Mouse (Mus musculus) CH12.LX (cell line): ENCODE data around the gene Eps8. TPM values are rescaled to one million over a fixed set of nuclear protein-coding genes. Genes with fewer than 3 reads are reported as not detected.

ENCODE experiments used
- DNase-seq: peaks from one replicate; pipeline ENCODE4 v3.0.0-alpha.2; 2013; ENCODE audit errors: extremely low read depth
- H3K27ac ChIP-seq: 2 replicates; pipeline ENCODE4 v1.5.1; 2012; ENCODE audit warnings: low read depth, mild to moderate bottlenecking, control low read depth, moderate library complexity; ENCODE audit not compliant: insufficient read depth
- H3K27me3 ChIP-seq: replicated peaks from 2 replicates; pipeline ENCODE3; 2012; ENCODE audit warnings: inconsistent platforms
- H3K36me3 ChIP-seq, 2 experiments: replicated peaks in 1 of 2; 2 replicates each; pipeline versions ENCODE3 to v1.6.1; 2012; ENCODE audit warnings: inconsistent platforms in 1 of 2, low read length in 1 of 2, mild to moderate bottlenecking in 1 of 2, mixed read lengths in 1 of 2, moderate library complexity in 1 of 2; ENCODE audit not compliant: control insufficient read depth in 1 of 2, insufficient read depth in 1 of 2
- H3K4me1 ChIP-seq, 2 experiments: 2 replicates each; pipeline ENCODE4 v1.6.1; 2012; ENCODE audit warnings: inconsistent platforms in 1 of 2, moderate library complexity in 1 of 2; ENCODE audit not compliant: insufficient read depth in 2 of 2, control insufficient read depth in 1 of 2
- H3K4me2 ChIP-seq: 2 replicates; pipeline ENCODE4 v1.6.1; 2012; ENCODE audit warnings: low read depth, mild to moderate bottlenecking, control low read depth; ENCODE audit not compliant: poor library complexity, insufficient read depth, severe bottlenecking
- H3K4me3 ChIP-seq, 3 experiments: fragments of 150-350 bp in 1 of 3; sonication (generic) in 1 of 3; replicated peaks in 1 of 3; 2 replicates each; pipeline versions ENCODE3 to v1.5.1; 2011 to 2012; ENCODE audit warnings: low read depth in 2 of 3, low read length in 2 of 3, mild to moderate bottlenecking in 2 of 3, moderate library complexity in 2 of 3, control low read depth in 1 of 3, improper control_type of control experiment in 1 of 3, inconsistent platforms in 1 of 3, mixed read lengths in 1 of 3; ENCODE audit not compliant: poor library complexity in 1 of 3
- H3K79me2 ChIP-seq: replicated peaks from 2 replicates; pipeline ENCODE4 v1.6.1; 2012; ENCODE audit warnings: mild to moderate bottlenecking, moderate library complexity; ENCODE audit not compliant: control insufficient read depth, poor library complexity, insufficient read depth, severe bottlenecking; ENCODE audit errors: extremely low read depth
- H3K9ac ChIP-seq: 2 replicates; pipeline ENCODE4 v1.6.1; 2012; ENCODE audit warnings: low read depth, mild to moderate bottlenecking, control low read depth, moderate library complexity; ENCODE audit not compliant: insufficient read depth
- H3K9me3 ChIP-seq: replicated peaks from 2 replicates; pipeline ENCODE3; 2012; ENCODE audit warnings: low read length, inconsistent platforms, mixed read lengths
- BHLHE40 ChIP-seq: IDR thresholded peaks from 2 replicates; pipeline ENCODE4 v1.6.1; 2011; ENCODE audit warnings: mild to moderate bottlenecking, low read depth, low read length, improper control_type of control experiment
- CHD1 ChIP-seq: IDR thresholded peaks from 2 replicates; pipeline ENCODE4 v1.6.1; 2012; ENCODE audit warnings: low read depth, low read length, improper control_type of control experiment, inconsistent platforms
- CHD2 ChIP-seq: IDR thresholded peaks from 2 replicates; pipeline ENCODE4 v1.6.1; 2011; ENCODE audit warnings: low read length, improper control_type of control experiment
- E2F4 ChIP-seq: IDR thresholded peaks from 2 replicates; pipeline ENCODE4 v1.6.1; 2011; ENCODE audit warnings: low read depth, low read length, improper control_type of control experiment; ENCODE audit not compliant: insufficient replicate concordance
- ETS1 ChIP-seq: conservative IDR thresholded peaks from 2 replicates; pipeline ENCODE4 v1.6.1; 2012; ENCODE audit warnings: low read depth, mild to moderate bottlenecking, inconsistent platforms, low read length, improper control_type of control experiment, moderate library complexity
- GABPA ChIP-seq: IDR thresholded peaks from 2 replicates; pipeline ENCODE4 v1.6.1; 2012; ENCODE audit warnings: low read depth, low read length, improper control_type of control experiment, inconsistent platforms; ENCODE audit not compliant: insufficient replicate concordance
- HCFC1 ChIP-seq: IDR thresholded peaks from 2 replicates; pipeline ENCODE4 v1.6.1; 2012; ENCODE audit warnings: low read depth, mild to moderate bottlenecking, inconsistent platforms, low read length, improper control_type of control experiment
- IRF4 ChIP-seq: IDR thresholded peaks from 2 replicates; pipeline ENCODE4 v1.6.1; 2014; ENCODE audit warnings: low read depth, mild to moderate bottlenecking, inconsistent platforms, low read length, improper control_type of control experiment
- JUN ChIP-seq: IDR thresholded peaks from 2 replicates; pipeline ENCODE4 v1.6.1; 2011; ENCODE audit warnings: low read depth, mild to moderate bottlenecking, low read length, improper control_type of control experiment, moderate library complexity; ENCODE audit not compliant: insufficient read depth
- MAFK ChIP-seq: IDR thresholded peaks from 2 replicates; pipeline ENCODE4 v1.6.1; 2011; ENCODE audit warnings: low read length, improper control_type of control experiment; ENCODE audit not compliant: insufficient replicate concordance
- MEF2A ChIP-seq: IDR thresholded peaks from 2 replicates; pipeline ENCODE4 v1.6.1; 2014; ENCODE audit warnings: low read depth, mild to moderate bottlenecking, inconsistent platforms, low read length, improper control_type of control experiment, borderline replicate concordance
- RAD21 ChIP-seq: IDR thresholded peaks from 2 replicates; pipeline ENCODE4 v1.6.1; 2011; ENCODE audit warnings: low read depth, mild to moderate bottlenecking, low read length, improper control_type of control experiment, moderate library complexity
- RCOR1 ChIP-seq: conservative IDR thresholded peaks from 2 replicates; pipeline ENCODE4 v1.6.1; 2012; ENCODE audit warnings: low read depth, mild to moderate bottlenecking, inconsistent platforms, low read length, improper control_type of control experiment
- SIN3A ChIP-seq: IDR thresholded peaks from 2 replicates; pipeline ENCODE4 v1.6.1; 2012; ENCODE audit warnings: low read length, improper control_type of control experiment, inconsistent platforms
- SMC3 ChIP-seq: IDR thresholded peaks from 2 replicates; pipeline ENCODE4 v1.6.1; 2011; ENCODE audit warnings: low read depth, low read length, improper control_type of control experiment
- TBP ChIP-seq: conservative IDR thresholded peaks from 2 replicates; pipeline ENCODE4 v1.6.1; 2011; ENCODE audit warnings: low read depth, low read length, improper control_type of control experiment
- USF1 ChIP-seq: IDR thresholded peaks from 2 replicates; pipeline ENCODE4 v1.6.1; 2014; ENCODE audit warnings: low read depth, mild to moderate bottlenecking, inconsistent platforms, low read length, improper control_type of control experiment
- ZC3H11A ChIP-seq: IDR thresholded peaks from 2 replicates; pipeline ENCODE4 v1.6.1; 2012; ENCODE audit warnings: low read depth, mild to moderate bottlenecking, inconsistent platforms, low read length, improper control_type of control experiment
- ZKSCAN1 ChIP-seq: IDR thresholded peaks from 2 replicates; pipeline ENCODE4 v1.6.1; 2012; ENCODE audit warnings: low read depth, inconsistent platforms, low read length, improper control_type of control experiment, borderline replicate concordance
- ZMIZ1 ChIP-seq: IDR thresholded peaks from 2 replicates; pipeline ENCODE4 v1.6.1; 2012; ENCODE audit warnings: low read depth, mild to moderate bottlenecking, inconsistent platforms, low read length, improper control_type of control experiment
- dilution Hi-C: fragments of 300-500 bp; cut with MboI; formaldehyde crosslinking; loops from 2 replicates; pipeline ENCODE4 v1.14.3; 2020; ENCODE audit warnings: low sequenced_read_pairs; ENCODE audit not compliant: extremely low pct_unique_long_range_greater_than_20kb, extremely low pct_ligation_motif_present
- in situ Hi-C: fragments of 300-500 bp; cut with MboI; formaldehyde crosslinking; loops from 3 replicates; pipeline ENCODE4 v1.14.3; 2019; ENCODE audit warnings: low sequenced_read_pairs, low pct_ligation_motif_present, low pct_unique_long_range_greater_than_20kb, mixed read lengths
- polyA plus RNA-seq: library from polyadenylated mRNA; unstranded; fragments of >175 nt; gene quantifications from 2 replicates; pipeline ENCODE4 v1.2.1, GENCODE M21; 2012; ENCODE audit warnings: low read depth; ENCODE audit not compliant: insufficient read length
- total RNA-seq, 2 experiments: library from RNA; depleted of rRNA; stranded (reverse); fragments of 300-350 nt in 1 of 2; fragments of >200 nt in 1 of 2; gene quantifications; 2 replicates each; pipeline ENCODE4 v1.2.3; 2012 to 2014

The Eps8 gene
- total and polyA plus RNA-seq, 3 experiments = 2.2 to 7.4 (median 2.2) TPM

GRCm38 (mm10) chr6:137604417-137605248 is 50.0 kb downstream of the Eps8 start:
- in situ Hi-C loops (no loop called here), dilution Hi-C loops (no loop called here)
- Histone ChIP-seq H3K4me2 (no peak overlapping the region), H3K27me3 (no peaks in the 10 kb centered on the region), H3K9me3 (no peaks in the 10 kb centered on the region), H3K9ac (no peak overlapping the region), H3K4me3 (no peak overlapping the region), H3K79me2 (no peaks in the 10 kb centered on the region), H3K4me1 (no peaks in the 10 kb centered on the region; a peak in 1 of 4 replicates), H3K36me3 (peaks cover 0 to 6% of the 10 kb centered on the region in 2 experiments), H3K27ac (no peak overlapping the region)
- TF ChIP-seq CHD2 (no peak), MAFK (no peak), HCFC1 (no peak)
- DNase-seq = no peak

- in situ Hi-C loops = no loop called here
- dilution Hi-C loops = no loop called here
- Histone ChIP-seq H3K4me2 (no peak overlapping the region), H3K79me2 (no peaks in the 10 kb centered on the region), H3K9ac (no peak overlapping the region), H3K4me1 (no peaks in the 10 kb centered on the region; a peak in 1 of 4 replicates), H3K36me3 (peaks cover 0 to 10% of the 10 kb centered on the region in 2 experiments), H3K4me3 (no peak overlapping the region), H3K27ac (no peak overlapping the region), H3K27me3 (no peaks in the 10 kb centered on the region), H3K9me3 (peaks cover 2% of the 10 kb centered on the region)
- no peak for DNase-seq
- no peak for TF ChIP-seq MAFK
- no peak for TF ChIP-seq ZC3H11A
- TF ChIP-seq SIN3A = no peak
These were observed 56.4 kb downstream of the Eps8 start for GRCm38 (mm10) chr6:137598306-137598705.

- dilution Hi-C loops = no loop called here
- H3K9ac ChIP-seq = no peak overlapping the region
- H3K79me2 ChIP-seq = no peaks in the 10 kb centered on the region
- H3K4me2 ChIP-seq = no peak overlapping the region
- peaks cover 0 to 5% of the 10 kb centered on the region in 2 experiments for H3K36me3 ChIP-seq
- no peak overlapping the region for H3K27ac ChIP-seq
- no peak for DNase-seq
- H3K27me3 ChIP-seq = no peaks in the 10 kb centered on the region
- in situ Hi-C loops = no loop called here
- peaks cover 2% of the 10 kb centered on the region for H3K9me3 ChIP-seq
- H3K4me1 ChIP-seq = no peaks in the 10 kb centered on the region; a peak in 1 of 4 replicates
- no peak overlapping the region for H3K4me3 ChIP-seq
- no peak for TF ChIP-seq ZC3H11A
- no peak for TF ChIP-seq RAD21
- no peak for TF ChIP-seq JUN
- TF ChIP-seq MAFK = no peak
- no peak for TF ChIP-seq IRF4
- TF ChIP-seq SMC3 = no peak
- TF ChIP-seq ETS1 = no peak
- TF ChIP-seq GABPA = no peak
- TF ChIP-seq E2F4 = no peak
- TF ChIP-seq CHD1 = no peak
- no peak for TF ChIP-seq USF1
- TF ChIP-seq HCFC1 = no peak
- no peak for TF ChIP-seq SIN3A
- TF ChIP-seq ZKSCAN1 = no peak
- TF ChIP-seq ZMIZ1 = no peak
- no peak for TF ChIP-seq CHD2
- TF ChIP-seq MEF2A = no peak
- TF ChIP-seq RCOR1 = no peak
- TF ChIP-seq BHLHE40 = no peak
- no peak for TF ChIP-seq TBP
- TF ChIP-seq, all 38 proteins: peak for 0
These were observed 57.1 kb downstream of the Eps8 start for GRCm38 (mm10) chr6:137597442-137598058.
